Mouse (Mus musculus): ENCODE measurements around the gene Nipa2.

The Nipa2 gene

GRCm38 (mm10) chr7:55962004-55962908, at the start of gene Nipa2:
TSS of gene Nipa2 (minus strand) at chr7:55962476.
- peak; percentile 87 to 94 for DNase-seq (ENCODE audit: low spot score in 2 of 2)

GRCm38 (mm10) chr7:56011018-56011333, 48.7 kb upstream of the Nipa2 start:
- DNase-seq (ENCODE audit: low spot score in 2 of 2), result no peak

DNA sequence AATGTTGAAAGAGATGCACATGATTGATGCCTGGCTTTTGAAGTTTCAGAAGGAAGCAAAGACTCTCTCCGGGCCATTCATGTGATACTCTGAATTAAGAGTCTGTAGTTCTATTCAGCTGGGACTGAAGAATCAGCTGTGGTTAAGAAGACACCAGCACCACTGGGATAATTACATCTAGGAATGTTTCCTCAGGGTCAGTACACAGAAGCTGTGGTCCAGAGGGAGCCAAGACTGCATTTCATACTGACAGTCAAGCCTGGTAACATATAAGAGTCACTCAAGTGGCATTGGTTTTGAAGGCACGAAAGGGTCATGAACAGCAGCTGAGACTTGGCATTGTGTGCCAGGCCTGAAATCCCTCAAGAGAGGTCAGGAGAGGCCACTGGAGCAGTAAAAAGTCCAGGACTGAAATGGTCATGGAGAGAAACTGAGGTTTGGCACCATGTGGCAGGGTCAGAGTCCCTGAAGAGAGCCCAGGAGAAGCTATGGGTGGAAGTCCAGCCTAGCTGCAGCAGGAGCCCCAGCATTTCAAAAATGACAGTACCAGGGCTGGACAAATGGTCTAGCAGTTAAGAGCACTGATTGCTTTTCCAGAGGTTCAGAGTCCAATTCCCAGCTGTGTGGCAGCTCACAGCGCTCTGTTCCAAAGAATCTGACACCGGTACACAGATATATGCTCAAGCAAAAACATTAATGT, 48.2 kb upstream of the Nipa2 start:
- DNase-seq (ENCODE audit: low spot score in 2 of 2), result no peak

DNA sequence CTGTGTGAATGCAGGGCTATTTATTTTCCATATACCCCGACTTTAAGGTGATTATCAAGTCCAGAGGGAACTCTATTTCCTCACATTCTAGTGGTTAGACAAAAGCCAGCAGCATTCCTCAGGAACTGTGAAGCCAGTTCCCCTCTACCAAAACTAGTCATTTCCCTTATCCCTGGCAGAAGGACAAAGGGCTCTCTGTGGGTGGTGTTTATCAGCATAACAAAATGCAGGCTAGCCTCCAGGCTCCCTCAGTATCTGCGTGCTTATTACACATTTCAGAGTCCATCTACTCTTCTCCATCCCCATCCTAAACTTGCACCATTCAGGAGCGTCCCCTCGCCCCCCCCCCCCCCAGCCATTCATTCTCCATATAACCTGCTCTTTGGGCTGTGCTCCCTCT, 36.7 kb upstream of the Nipa2 start:
- no peak for DNase-seq (ENCODE audit: low spot score in 2 of 2)

GRCm38 (mm10) chr7:55995013-55995412, 32.7 kb upstream of the Nipa2 start:
- DNase-seq (ENCODE audit: low spot score in 2 of 2), result peak; percentile 25 to 47

GRCm38 (mm10) chr7:55991858-55992257, 29.6 kb upstream of the Nipa2 start:
- DNase-seq (ENCODE audit: low spot score in 2 of 2), result no peak

DNA sequence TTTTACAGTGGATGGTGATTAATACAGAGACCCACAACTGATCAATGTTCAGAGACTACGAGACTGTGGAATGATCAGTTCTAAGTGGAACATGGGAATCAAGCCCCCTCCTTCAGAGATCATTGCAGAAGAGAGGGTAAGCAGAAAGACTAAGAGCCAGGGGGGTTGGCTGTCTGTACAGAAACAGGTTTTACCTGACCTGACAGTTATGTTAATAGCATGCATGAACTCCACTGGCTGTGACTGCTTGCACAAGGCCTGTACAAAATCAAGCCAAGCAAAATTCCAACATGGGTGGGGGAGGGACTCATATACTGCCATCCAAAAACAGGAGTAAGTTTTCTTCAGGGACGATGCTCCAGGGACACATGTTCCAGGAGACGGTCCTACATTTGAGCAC, 28.9 kb upstream of the Nipa2 start:
- DNase-seq (ENCODE audit: low spot score in 2 of 2), result no peak

- DNase-seq (ENCODE audit: low spot score in 2 of 2), result peak; percentile 32 to 71
These were observed 24.4 kb upstream of the Nipa2 start for GRCm38 (mm10) chr7:55986526-55987214.

DNA sequence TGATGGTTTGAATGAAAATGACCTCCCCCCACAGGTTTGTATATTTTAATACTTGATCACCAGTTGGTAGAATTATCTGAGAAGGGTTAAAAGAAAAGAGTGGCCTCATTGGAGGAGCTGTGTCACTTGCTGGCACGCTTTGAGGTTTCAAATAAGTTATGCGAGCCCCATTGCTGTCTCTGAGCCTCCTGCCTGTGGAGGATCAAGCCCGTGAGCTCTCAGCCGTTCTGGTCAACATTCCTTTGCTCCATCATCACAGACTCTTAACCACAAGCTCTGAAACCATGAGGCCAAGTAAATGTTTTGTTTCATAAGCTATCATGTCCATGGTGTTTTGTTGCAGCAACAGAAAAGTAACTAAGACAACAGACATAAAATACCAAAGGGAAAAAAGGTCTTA, 22.5 kb upstream of the Nipa2 start:
- DNase-seq (ENCODE audit: low spot score in 2 of 2), result no peak

GRCm38 (mm10) chr7:55983107-55983506, 20.8 kb upstream of the Nipa2 start:
- no peak for DNase-seq (ENCODE audit: low spot score in 2 of 2)

- DNase-seq (ENCODE audit: low spot score in 2 of 2), result no peak
These were observed 19.9 kb upstream of the Nipa2 start for GRCm38 (mm10) chr7:55982010-55982700.

GRCm38 (mm10) chr7:55981511-55981910, 19.2 kb upstream of the Nipa2 start:
- DNase-seq (ENCODE audit: low spot score in 2 of 2), result no peak

- no peak for DNase-seq (ENCODE audit: low spot score in 2 of 2)
These were observed 12.2 kb upstream of the Nipa2 start for GRCm38 (mm10) chr7:55974429-55974828.

DNA sequence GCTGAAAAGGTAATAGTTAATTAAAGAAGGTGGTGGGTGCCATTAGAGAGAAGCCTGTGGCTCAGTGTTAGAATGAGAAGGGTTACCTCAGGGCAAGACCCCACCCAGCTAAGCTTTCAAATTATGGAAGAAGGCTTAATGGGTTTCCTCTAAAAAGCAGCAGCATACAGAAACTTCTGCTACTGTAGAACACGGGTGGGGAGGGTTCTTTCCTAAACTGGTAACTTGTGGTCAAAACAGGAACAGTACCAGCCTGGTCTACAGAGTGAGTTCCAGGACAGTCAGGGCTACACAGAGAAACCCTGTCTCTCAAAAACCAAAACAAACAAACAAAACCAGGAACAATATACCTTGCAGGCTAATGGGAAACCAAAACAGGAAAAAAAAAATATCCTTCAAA, 7.1 kb upstream of the Nipa2 start:
- no peak for DNase-seq (ENCODE audit: low spot score in 2 of 2)

DNA sequence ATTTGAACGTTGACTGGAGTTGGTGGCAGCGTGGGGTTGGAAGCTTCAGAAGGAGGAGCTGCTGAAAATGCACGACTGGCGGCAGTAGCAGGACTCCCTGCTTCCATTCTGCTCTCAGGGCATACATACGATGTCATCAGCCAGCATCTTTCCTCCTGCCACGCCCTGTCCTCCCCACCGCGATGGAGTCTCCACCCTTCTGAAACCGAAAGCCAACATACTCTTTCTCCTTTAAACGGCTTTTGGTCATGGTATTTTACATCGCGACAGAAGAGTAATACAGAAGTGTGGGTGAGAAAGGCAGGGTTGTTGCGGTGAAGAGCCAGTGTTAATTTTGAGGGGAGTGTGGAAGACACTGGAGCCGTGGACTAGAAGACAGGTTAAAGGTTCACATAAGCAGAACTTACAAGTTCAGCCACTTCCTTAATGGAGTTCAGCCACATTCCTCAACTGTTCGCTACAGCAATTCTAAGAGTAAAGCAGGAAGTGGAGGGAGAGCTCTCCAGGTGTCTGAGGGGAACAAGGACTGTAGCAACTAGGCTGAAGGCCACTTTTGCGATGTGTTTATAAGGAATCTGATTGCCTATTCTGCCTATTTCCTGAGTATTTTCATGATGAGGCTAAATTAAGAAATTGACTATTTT, 6.1 kb upstream of the Nipa2 start:
- no peak for DNase-seq (ENCODE audit: low spot score in 2 of 2)

DNA sequence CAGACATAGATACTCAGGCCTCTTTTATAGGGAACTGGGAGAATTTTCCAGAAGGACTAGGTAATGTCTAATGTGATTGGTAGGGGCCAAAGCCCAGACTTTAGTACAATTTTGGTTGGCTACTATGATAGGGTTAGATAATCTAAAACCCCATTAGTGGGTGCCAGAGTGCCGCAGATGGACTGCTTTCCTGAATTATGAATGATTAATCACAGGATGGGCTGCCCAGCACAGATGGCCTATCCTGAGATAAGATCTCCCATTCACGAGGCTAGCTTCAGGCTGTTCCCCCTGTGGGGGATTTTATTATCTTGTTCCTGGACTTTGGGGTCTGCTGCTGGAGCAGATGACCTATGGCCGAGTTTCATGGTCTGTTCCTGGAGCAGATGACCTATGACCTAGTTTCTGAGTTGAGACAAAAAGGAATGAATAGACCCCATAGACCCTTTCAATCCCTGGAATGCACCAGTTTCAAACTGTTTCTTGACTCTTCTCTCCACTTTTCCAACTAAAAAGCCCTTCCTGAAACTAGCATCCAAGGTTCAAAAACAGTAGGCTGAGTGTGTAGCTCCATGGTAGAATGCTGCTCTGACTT, 4.7 kb upstream of the Nipa2 start:
- DNase-seq (ENCODE audit: low spot score in 2 of 2), result no peak

DNA sequence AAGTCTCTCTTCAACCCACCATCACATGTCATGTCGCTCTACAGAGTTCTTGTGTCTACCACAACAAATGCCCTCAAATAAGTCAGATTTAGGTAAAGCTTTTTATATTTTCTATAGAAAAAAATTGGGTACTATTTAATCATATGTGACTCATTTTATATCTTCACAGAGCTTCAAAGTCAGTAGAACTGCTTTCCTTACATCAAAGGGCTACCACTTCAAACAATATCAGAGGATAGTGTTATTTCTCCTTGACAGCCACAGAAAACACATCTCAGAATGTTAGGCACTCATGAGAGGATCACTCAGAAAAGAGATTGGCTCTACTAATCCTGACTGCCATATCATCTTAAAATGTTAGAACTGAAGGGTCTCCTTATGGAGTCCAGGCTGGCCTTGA, 1.8 kb downstream of the Nipa2 start:
- DNase-seq (ENCODE audit: low spot score in 2 of 2), result no peak

- no peak for DNase-seq (ENCODE audit: low spot score in 2 of 2)
These were observed 2.5 kb downstream of the Nipa2 start for GRCm38 (mm10) chr7:55959801-55960200.

GRCm38 (mm10) chr7:55957916-55958315, 4.4 kb downstream of the Nipa2 start:
- DNase-seq (ENCODE audit: low spot score in 2 of 2), result no peak

DNA sequence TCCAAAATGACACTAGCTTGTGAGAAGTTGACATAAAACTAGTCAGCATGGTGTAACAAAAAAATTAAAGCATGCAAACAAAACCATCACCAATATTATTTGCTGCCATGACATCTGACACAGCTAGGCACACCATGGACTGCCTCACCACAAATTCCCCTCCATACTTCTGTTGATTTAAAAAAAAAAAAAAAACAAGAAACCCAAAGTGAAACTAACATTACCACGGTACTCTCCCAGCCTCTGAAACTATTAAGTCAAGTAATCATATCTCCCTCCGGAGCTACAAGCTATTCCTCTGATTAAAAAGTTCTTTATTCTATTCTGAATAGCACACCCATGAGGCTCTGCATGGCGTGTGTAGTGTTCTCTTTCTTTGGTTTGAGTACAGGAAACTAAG, 5.1 kb downstream of the Nipa2 start:
- DNase-seq (ENCODE audit: low spot score in 2 of 2), result no peak

DNA sequence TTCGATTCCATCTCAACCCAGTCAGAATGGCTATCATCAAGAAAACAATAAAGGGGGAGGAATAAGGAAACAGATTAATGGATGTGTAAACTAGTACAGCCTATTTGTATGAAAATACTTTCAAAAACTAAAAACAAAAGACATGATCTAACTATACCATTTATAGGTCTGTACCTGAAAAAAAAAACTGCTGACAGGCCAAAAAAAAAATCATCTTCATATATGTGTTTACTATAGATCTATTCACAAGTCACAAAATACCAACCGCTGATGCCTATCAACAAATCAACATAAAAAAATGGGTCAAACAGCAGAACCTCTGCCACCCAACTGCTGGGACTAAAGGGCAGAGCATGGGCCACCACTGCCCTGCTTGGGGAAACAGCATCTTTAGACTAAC, 6.2 kb downstream of the Nipa2 start:
- no peak for DNase-seq (ENCODE audit: low spot score in 2 of 2)
